Mouse (Mus musculus): Measurements from ENCODE around the gene Prex1.
A peak's percentile ranks its signal among the peaks of the same experiment; 100 is the strongest.

Prex1 gene

GRCm38 (mm10) chr2:166719930-166720305 is 6.3 kb upstream of the Prex1 start:
- DNase-seq: no peak

- no peak for DNase-seq
Measured at GRCm38 (mm10) chr2:166719301-166719929, 5.8 kb upstream of the Prex1 start.

GRCm38 (mm10) chr2:166716067-166716466 is 2.4 kb upstream of the Prex1 start:
- no peak for DNase-seq

- DNase-seq: no peak
Measured at GRCm38 (mm10) chr2:166714427-166714699, 731 bp upstream of the Prex1 start.

- DNase-seq: peak; percentile 80
Measured at GRCm38 (mm10) chr2:166712801-166713689, 587 bp downstream of the Prex1 start.

GRCm38 (mm10) chr2:166712310-166712709 is 1.3 kb downstream of the Prex1 start:
- DNase-seq: peak; percentile 35

- DNase-seq: no peak
Measured at GRCm38 (mm10) chr2:166711681-166712132, 1.9 kb downstream of the Prex1 start.

GRCm38 (mm10) chr2:166709883-166710282 is 3.7 kb downstream of the Prex1 start:
- DNase-seq: no peak

- no peak for DNase-seq
Measured at GRCm38 (mm10) chr2:166708304-166708703, 5.3 kb downstream of the Prex1 start.

- no peak for DNase-seq
Measured at GRCm38 (mm10) chr2:166706526-166706925, 7.1 kb downstream of the Prex1 start.

- no peak for DNase-seq
Measured at GRCm38 (mm10) chr2:166703491-166703890, 10.1 kb downstream of the Prex1 start.

GRCm38 (mm10) chr2:166702113-166702445 is 11.6 kb downstream of the Prex1 start:
- peak; percentile 36 for DNase-seq

- peak; percentile 35 for DNase-seq
Measured at GRCm38 (mm10) chr2:166701248-166702112, 12.2 kb downstream of the Prex1 start.

GRCm38 (mm10) chr2:166700732-166701131 is 12.9 kb downstream of the Prex1 start:
- no peak for DNase-seq

GRCm38 (mm10) chr2:166700116-166700515 is 13.5 kb downstream of the Prex1 start:
- DNase-seq: no peak

- no peak for DNase-seq
Measured at GRCm38 (mm10) chr2:166699552-166699951, 14.1 kb downstream of the Prex1 start.

GRCm38 (mm10) chr2:166694616-166695015 is 19.0 kb downstream of the Prex1 start:
- no peak for DNase-seq

- no peak for DNase-seq
Measured at GRCm38 (mm10) chr2:166693394-166693793, 20.2 kb downstream of the Prex1 start.

GRCm38 (mm10) chr2:166691602-166692509 is 21.8 kb downstream of the Prex1 start:
- DNase-seq: no peak

GRCm38 (mm10) chr2:166686917-166687316 is 26.7 kb downstream of the Prex1 start:
- DNase-seq: no peak

- no peak for DNase-seq
Measured at GRCm38 (mm10) chr2:166685824-166686223, 27.8 kb downstream of the Prex1 start.

GRCm38 (mm10) chr2:166683885-166684544 is 29.6 kb downstream of the Prex1 start:
- no peak for DNase-seq

All from thymus, postnatal 25 days (tissue).